Mouse (Mus musculus) right cerebral cortex, postnatal 36 days (tissue): ENCODE data around the gene Trmu.

Experiments used
- DNase-seq, 2 experiments: peaks; one replicate each; pipeline ENCODE4 v3.0.0; 2022; ENCODE audit warnings: low spot score in 2 of 2, mixed read lengths in 1 of 2

The Trmu gene

DNA sequence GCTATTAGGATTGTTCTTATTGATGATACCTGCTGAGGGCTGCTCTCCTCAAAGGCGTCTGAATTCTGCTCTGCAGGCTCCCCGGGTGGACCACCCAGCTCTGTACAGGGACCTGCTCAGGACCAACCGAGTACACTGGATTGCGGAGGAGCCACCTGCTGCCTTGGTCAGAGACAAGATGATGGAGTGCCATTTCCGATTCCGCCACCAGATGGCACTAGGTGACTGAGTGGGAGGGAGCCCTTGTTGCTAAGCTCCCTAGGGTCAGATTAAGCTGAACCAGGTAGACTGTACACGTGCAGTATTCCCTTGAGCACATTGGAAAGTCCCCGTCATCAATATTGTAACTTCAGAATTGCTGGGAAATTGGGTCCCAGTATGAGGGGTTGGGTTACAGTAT is 17.2 kb downstream of the Trmu start:
- peak; percentile 40 to 46 for DNase-seq

DNA sequence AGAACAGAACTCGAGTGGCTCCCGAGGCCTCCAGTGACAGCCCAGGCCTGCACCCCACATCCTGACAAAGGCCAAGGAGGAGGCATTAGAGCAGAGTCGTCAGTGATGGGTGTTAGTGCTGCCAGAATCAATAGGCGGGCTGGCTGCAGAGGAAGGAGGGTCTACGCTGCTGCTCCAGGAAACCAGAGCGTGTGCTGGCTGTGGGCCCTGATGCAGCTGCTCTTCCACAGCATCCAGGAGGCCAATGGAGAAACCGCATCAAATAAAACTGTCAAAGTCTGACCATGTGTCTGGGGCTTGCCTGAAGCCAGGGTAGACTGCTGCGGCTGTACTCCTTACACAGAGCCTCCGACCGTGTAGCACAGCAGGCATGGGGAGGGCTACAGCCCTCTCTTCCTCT is 18.0 kb downstream of the Trmu start:
- DNase-seq = no peak

DNA sequence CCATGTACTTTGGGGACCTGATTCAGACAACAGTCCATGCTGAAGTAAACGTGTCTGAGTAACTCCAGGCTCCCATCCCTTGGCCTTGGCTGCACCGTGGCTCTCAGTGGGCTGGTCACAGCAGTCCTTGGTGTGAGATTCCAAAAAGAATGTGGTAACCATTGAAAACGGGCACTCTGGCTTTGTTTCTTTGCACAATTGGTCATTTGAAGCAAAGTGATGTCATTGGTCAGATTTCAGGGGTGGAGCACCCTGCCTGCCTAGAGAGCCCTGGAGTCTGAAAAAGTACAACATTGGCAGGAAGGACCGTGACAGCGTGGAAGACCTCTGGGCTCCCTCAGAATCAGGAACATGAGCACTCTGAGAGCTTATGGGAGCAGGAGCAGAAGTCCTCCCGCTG is 20.3 kb downstream of the Trmu start:
- no peak for DNase-seq

DNA sequence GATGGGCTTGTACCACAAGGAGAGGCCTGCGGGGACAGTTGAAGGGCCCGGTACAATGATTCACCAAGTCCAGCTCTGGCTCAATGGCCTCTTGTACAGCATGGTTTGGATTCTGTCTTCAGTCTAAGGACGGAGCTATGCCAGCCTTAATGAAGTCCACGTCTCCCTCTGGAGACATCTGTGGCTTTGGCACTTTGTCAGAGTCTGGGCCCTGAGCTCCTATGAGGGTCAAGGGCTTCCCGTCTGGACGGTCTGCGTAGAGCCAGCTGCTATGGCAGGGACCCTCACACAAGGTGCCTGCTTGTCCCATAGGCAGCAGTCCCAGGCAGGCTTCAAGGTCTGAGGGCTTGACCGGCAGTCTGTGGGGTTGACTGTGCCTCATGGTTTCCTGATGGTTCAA is 21.2 kb downstream of the Trmu start:
- no peak for DNase-seq

GRCm38 (mm10) chr15:85900801-85901200 is 21.7 kb downstream of the Trmu start:
- DNase-seq = no peak

DNA sequence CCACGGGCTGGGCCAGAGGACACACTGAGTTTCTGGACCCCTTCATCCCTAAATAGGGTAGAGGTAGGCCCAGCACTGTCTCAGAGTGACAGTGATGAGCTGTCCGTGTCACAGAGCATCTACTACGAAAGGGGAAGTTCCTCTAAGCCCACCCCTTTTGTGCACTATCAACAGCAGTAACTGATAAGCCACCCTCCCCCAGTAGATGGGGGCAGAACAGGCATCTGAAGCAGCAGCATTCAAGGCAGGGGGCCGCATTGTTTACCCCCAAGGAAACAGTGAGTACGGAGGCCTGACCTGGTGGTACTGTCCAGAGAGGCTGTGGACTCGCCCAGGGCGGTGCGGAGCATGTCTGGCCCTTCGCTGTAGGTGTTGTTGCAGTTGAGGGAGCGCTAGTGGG is 23.4 kb downstream of the Trmu start:
- no peak for DNase-seq

GRCm38 (mm10) chr15:85903826-85904225 is 24.7 kb downstream of the Trmu start:
- no peak for DNase-seq

DNA sequence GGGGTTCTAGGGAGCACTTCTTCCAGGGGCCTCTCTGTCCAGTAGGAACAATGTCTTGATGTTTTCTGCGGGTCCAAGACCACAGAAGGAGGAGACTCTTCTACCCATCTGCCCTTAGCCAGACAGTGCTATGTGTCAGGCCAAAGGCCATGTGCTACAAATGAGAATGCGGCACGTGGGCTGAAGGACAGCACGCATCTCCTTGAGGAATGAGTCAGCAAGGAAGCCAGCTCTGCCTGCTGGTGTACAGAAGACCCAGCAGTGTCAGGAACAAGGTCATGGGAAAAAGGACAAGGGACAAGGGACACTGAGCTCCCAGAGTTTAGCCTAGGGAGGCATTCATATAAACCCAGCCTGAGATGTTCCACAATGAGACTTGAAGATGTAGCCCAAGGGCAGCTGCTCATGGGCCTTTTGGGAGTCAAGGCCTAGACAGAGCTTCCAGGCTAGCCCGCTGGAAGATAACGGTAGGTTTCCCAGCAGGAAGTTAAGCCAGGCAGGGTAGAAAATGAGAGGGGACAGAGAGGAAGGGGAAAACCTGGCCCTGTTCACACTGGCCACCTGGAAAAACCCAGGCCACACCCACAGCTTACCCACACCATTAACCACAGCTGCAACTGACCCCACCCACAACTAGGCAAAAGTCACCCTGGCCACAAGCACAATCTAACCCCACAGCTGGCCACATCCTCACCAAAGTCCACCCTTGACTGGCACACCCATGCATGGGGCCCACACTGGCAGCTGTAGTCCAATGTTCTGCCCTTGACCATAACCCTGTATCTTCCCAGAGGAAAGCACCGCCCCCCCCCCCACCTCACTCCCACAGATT is 29.8 kb downstream of the Trmu start:
- no peak for DNase-seq

- no peak for DNase-seq
Measured at GRCm38 (mm10) chr15:85909492-85909829, 30.3 kb downstream of the Trmu start.

GRCm38 (mm10) chr15:85909931-85910330 is 30.8 kb downstream of the Trmu start:
- DNase-seq = no peak

GRCm38 (mm10) chr15:85913605-85914004 is 34.5 kb downstream of the Trmu start:
- no peak for DNase-seq

DNA sequence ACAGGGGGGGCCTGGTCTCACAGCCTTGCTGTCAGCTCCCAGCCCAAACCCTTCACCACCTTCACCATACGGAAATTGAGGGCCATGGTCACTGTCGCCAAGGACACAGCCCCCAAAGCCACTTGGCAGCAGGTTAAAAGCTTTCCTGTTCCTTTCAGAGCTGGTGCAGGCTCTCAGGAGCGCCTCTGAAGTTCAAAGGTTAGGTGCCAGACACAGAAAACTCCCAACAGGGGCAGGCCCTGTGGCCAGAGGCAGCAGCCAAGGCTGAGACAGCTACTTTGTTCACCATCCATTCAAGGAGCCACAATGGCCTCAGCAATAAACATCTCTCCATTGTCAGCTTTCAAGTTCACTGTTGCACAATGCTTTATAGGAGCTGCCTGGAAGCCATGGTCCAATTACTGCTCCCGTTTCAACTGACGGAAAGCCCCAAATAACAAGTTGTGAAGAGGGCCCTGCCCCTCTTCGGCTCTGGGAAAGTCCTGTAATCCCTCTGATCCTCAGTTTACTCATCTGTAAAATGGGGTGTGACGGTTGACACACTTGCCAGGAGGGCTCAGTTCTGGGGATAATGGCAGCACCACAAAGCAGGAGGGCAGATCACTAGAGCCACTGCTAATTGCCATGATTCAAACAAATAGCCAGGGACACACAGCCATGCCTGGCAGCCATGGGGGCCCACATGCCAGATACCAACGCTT is 40.2 kb downstream of the Trmu start:
- no peak for DNase-seq

GRCm38 (mm10) chr15:85919892-85920248 is 40.8 kb downstream of the Trmu start:
- no peak for DNase-seq

DNA sequence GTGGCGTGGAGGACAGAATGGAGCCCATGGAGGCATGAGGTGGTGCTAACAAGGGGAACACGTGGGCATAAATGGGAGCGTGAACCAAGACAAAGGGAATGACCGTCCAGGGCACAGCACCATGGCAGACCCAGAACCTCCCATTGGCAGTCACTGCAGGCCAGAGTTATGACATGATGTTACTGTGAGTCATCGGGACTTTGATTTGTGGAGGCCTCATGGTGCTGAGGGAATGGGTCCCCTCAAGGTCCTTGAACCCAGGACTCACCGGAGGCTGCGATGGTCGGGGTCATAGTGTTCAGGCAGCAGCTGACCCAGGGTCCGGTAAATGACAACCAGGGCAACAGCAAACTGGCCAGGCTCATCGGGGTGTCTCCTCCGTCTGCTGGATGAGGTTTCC is 42.7 kb downstream of the Trmu start:
- DNase-seq = no peak

GRCm38 (mm10) chr15:85928161-85928560 is 49.0 kb downstream of the Trmu start:
- no peak for DNase-seq

DNA sequence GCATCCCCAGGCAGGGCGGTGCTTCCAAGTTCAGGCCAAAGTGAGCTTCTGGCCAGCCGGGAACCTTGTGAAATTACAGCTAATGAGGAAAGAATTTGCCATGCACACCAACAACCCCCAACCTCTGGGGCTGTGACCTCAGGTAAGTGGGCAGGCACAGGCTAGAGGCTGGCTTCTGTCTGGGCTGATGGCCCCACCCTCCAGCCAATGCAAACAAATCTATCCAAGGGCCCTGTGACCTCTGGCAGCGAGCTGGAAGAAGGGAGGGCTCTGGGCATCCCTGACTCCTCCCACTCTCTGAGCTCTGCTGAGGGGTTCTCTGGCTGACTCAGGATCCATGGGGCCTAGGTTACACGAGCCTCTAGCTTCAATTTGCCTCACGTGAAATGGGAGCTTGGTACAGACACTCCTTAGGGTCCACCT is 56.5 kb downstream of the Trmu start:
- no peak for DNase-seq
